Mouse (Mus musculus) CH12.LX (cell line): ENCODE data around the gene Ncan. TPM values are rescaled to one million over a fixed set of nuclear protein-coding genes. Genes with fewer than 3 reads are reported as not detected.

Source experiments
- DNase-seq: peaks from one replicate; pipeline ENCODE4 v3.0.0-alpha.2; 2013; ENCODE audit errors: extremely low read depth
- H3K27ac ChIP-seq: 2 replicates; pipeline ENCODE4 v1.5.1; 2012; ENCODE audit warnings: low read depth, mild to moderate bottlenecking, control low read depth, moderate library complexity; ENCODE audit not compliant: insufficient read depth
- H3K27me3 ChIP-seq: replicated peaks from 2 replicates; pipeline ENCODE3; 2012; ENCODE audit warnings: inconsistent platforms
- H3K36me3 ChIP-seq, 2 experiments: replicated peaks in 1 of 2; 2 replicates each; pipeline versions ENCODE3 to v1.6.1; 2012; ENCODE audit warnings: inconsistent platforms in 1 of 2, low read length in 1 of 2, mild to moderate bottlenecking in 1 of 2, mixed read lengths in 1 of 2, moderate library complexity in 1 of 2; ENCODE audit not compliant: control insufficient read depth in 1 of 2, insufficient read depth in 1 of 2
- H3K4me1 ChIP-seq, 2 experiments: 2 replicates each; pipeline ENCODE4 v1.6.1; 2012; ENCODE audit warnings: inconsistent platforms in 1 of 2, moderate library complexity in 1 of 2; ENCODE audit not compliant: insufficient read depth in 2 of 2, control insufficient read depth in 1 of 2
- H3K4me2 ChIP-seq: 2 replicates; pipeline ENCODE4 v1.6.1; 2012; ENCODE audit warnings: low read depth, mild to moderate bottlenecking, control low read depth; ENCODE audit not compliant: poor library complexity, insufficient read depth, severe bottlenecking
- H3K4me3 ChIP-seq, 3 experiments: fragments of 150-350 bp in 1 of 3; sonication (generic) in 1 of 3; replicated peaks in 1 of 3; 2 replicates each; pipeline versions ENCODE3 to v1.5.1; 2011 to 2012; ENCODE audit warnings: low read depth in 2 of 3, low read length in 2 of 3, mild to moderate bottlenecking in 2 of 3, moderate library complexity in 2 of 3, control low read depth in 1 of 3, improper control_type of control experiment in 1 of 3, inconsistent platforms in 1 of 3, mixed read lengths in 1 of 3; ENCODE audit not compliant: poor library complexity in 1 of 3
- H3K79me2 ChIP-seq: replicated peaks from 2 replicates; pipeline ENCODE4 v1.6.1; 2012; ENCODE audit warnings: mild to moderate bottlenecking, moderate library complexity; ENCODE audit not compliant: control insufficient read depth, poor library complexity, insufficient read depth, severe bottlenecking; ENCODE audit errors: extremely low read depth
- H3K9ac ChIP-seq: 2 replicates; pipeline ENCODE4 v1.6.1; 2012; ENCODE audit warnings: low read depth, mild to moderate bottlenecking, control low read depth, moderate library complexity; ENCODE audit not compliant: insufficient read depth
- H3K9me3 ChIP-seq: replicated peaks from 2 replicates; pipeline ENCODE3; 2012; ENCODE audit warnings: low read length, inconsistent platforms, mixed read lengths
- BHLHE40 ChIP-seq: IDR thresholded peaks from 2 replicates; pipeline ENCODE4 v1.6.1; 2011; ENCODE audit warnings: mild to moderate bottlenecking, low read depth, low read length, improper control_type of control experiment
- CHD1 ChIP-seq: IDR thresholded peaks from 2 replicates; pipeline ENCODE4 v1.6.1; 2012; ENCODE audit warnings: low read depth, low read length, improper control_type of control experiment, inconsistent platforms
- CHD2 ChIP-seq: IDR thresholded peaks from 2 replicates; pipeline ENCODE4 v1.6.1; 2011; ENCODE audit warnings: low read length, improper control_type of control experiment
- CTCF ChIP-seq, 2 experiments: IDR thresholded peaks in 1 of 2; conservative IDR thresholded peaks in 1 of 2; 2 replicates each; pipeline ENCODE4 v1.5.1; 2011 to 2012; ENCODE audit warnings: low read depth in 2 of 2, low read length in 2 of 2, improper control_type of control experiment in 1 of 2, inconsistent platforms in 1 of 2, mild to moderate bottlenecking in 1 of 2, moderate library complexity in 1 of 2
- E2F4 ChIP-seq: IDR thresholded peaks from 2 replicates; pipeline ENCODE4 v1.6.1; 2011; ENCODE audit warnings: low read depth, low read length, improper control_type of control experiment; ENCODE audit not compliant: insufficient replicate concordance
- ELF1 ChIP-seq: IDR thresholded peaks from 2 replicates; pipeline ENCODE4 v1.6.1; 2014; ENCODE audit warnings: low read depth, mild to moderate bottlenecking, inconsistent platforms, low read length, improper control_type of control experiment
- EP300 ChIP-seq: IDR thresholded peaks from 2 replicates; pipeline ENCODE4 v1.6.1; 2011; ENCODE audit warnings: low read length, improper control_type of control experiment
- ETS1 ChIP-seq: conservative IDR thresholded peaks from 2 replicates; pipeline ENCODE4 v1.6.1; 2012; ENCODE audit warnings: low read depth, mild to moderate bottlenecking, inconsistent platforms, low read length, improper control_type of control experiment, moderate library complexity
- GABPA ChIP-seq: IDR thresholded peaks from 2 replicates; pipeline ENCODE4 v1.6.1; 2012; ENCODE audit warnings: low read depth, low read length, improper control_type of control experiment, inconsistent platforms; ENCODE audit not compliant: insufficient replicate concordance
- HCFC1 ChIP-seq: IDR thresholded peaks from 2 replicates; pipeline ENCODE4 v1.6.1; 2012; ENCODE audit warnings: low read depth, mild to moderate bottlenecking, inconsistent platforms, low read length, improper control_type of control experiment
- IRF4 ChIP-seq: IDR thresholded peaks from 2 replicates; pipeline ENCODE4 v1.6.1; 2014; ENCODE audit warnings: low read depth, mild to moderate bottlenecking, inconsistent platforms, low read length, improper control_type of control experiment
- JUN ChIP-seq: IDR thresholded peaks from 2 replicates; pipeline ENCODE4 v1.6.1; 2011; ENCODE audit warnings: low read depth, mild to moderate bottlenecking, low read length, improper control_type of control experiment, moderate library complexity; ENCODE audit not compliant: insufficient read depth
- JUND ChIP-seq: conservative IDR thresholded peaks from 2 replicates; pipeline ENCODE4 v1.6.1; 2011; ENCODE audit warnings: low read depth, low read length, improper control_type of control experiment
- KAT2A ChIP-seq: IDR thresholded peaks from 2 replicates; pipeline ENCODE4 v1.6.1; 2012; ENCODE audit warnings: low read length, improper control_type of control experiment, inconsistent platforms; ENCODE audit not compliant: insufficient replicate concordance
- MAFK ChIP-seq: IDR thresholded peaks from 2 replicates; pipeline ENCODE4 v1.6.1; 2011; ENCODE audit warnings: low read length, improper control_type of control experiment; ENCODE audit not compliant: insufficient replicate concordance
- MAX ChIP-seq: IDR thresholded peaks from 2 replicates; pipeline ENCODE4 v1.6.1; 2011; ENCODE audit warnings: low read length, improper control_type of control experiment
- MAZ ChIP-seq: IDR thresholded peaks from 2 replicates; pipeline ENCODE4 v1.6.1; 2012; ENCODE audit warnings: low read depth, mild to moderate bottlenecking, inconsistent platforms, low read length, improper control_type of control experiment, moderate library complexity
- MEF2A ChIP-seq: IDR thresholded peaks from 2 replicates; pipeline ENCODE4 v1.6.1; 2014; ENCODE audit warnings: low read depth, mild to moderate bottlenecking, inconsistent platforms, low read length, improper control_type of control experiment, borderline replicate concordance
- MXI1 ChIP-seq: IDR thresholded peaks from 2 replicates; pipeline ENCODE4 v1.6.1; 2011; ENCODE audit warnings: mild to moderate bottlenecking, low read depth, low read length, improper control_type of control experiment
- MYC ChIP-seq: IDR thresholded peaks from 2 replicates; pipeline ENCODE4 v1.6.1; 2011; ENCODE audit warnings: low read depth, mild to moderate bottlenecking, improper control_type of control experiment, low read length
- NELFE ChIP-seq: IDR thresholded peaks from 2 replicates; pipeline ENCODE4 v1.6.1; 2011; ENCODE audit warnings: low read depth, low read length, improper control_type of control experiment
- NRF1 ChIP-seq: IDR thresholded peaks from 2 replicates; pipeline ENCODE4 v1.6.1; 2014; ENCODE audit warnings: low read depth, mild to moderate bottlenecking, inconsistent platforms, low read length, improper control_type of control experiment, moderate library complexity
- PAX5 ChIP-seq: IDR thresholded peaks from 2 replicates; pipeline ENCODE4 v1.6.1; 2012; ENCODE audit warnings: low read length, inconsistent platforms, mixed read lengths
- POLR2A ChIP-seq: IDR thresholded peaks from 2 replicates; pipeline ENCODE4 v1.6.1; 2011; ENCODE audit warnings: low read depth, mild to moderate bottlenecking, improper control_type of control experiment, low read length
- POLR2AphosphoS2 ChIP-seq: IDR thresholded peaks from 2 replicates; pipeline ENCODE4 v1.6.1; 2011; ENCODE audit warnings: low read depth, low read length, improper control_type of control experiment
- RAD21 ChIP-seq: IDR thresholded peaks from 2 replicates; pipeline ENCODE4 v1.6.1; 2011; ENCODE audit warnings: low read depth, mild to moderate bottlenecking, low read length, improper control_type of control experiment, moderate library complexity
- RCOR1 ChIP-seq: conservative IDR thresholded peaks from 2 replicates; pipeline ENCODE4 v1.6.1; 2012; ENCODE audit warnings: low read depth, mild to moderate bottlenecking, inconsistent platforms, low read length, improper control_type of control experiment
- SIN3A ChIP-seq: IDR thresholded peaks from 2 replicates; pipeline ENCODE4 v1.6.1; 2012; ENCODE audit warnings: low read length, improper control_type of control experiment, inconsistent platforms
- SMC3 ChIP-seq: IDR thresholded peaks from 2 replicates; pipeline ENCODE4 v1.6.1; 2011; ENCODE audit warnings: low read depth, low read length, improper control_type of control experiment
- TBP ChIP-seq: conservative IDR thresholded peaks from 2 replicates; pipeline ENCODE4 v1.6.1; 2011; ENCODE audit warnings: low read depth, low read length, improper control_type of control experiment
- TCF12 ChIP-seq: IDR thresholded peaks from 2 replicates; pipeline ENCODE4 v1.6.1; 2014; ENCODE audit warnings: low read depth, mild to moderate bottlenecking, inconsistent platforms, low read length, improper control_type of control experiment
- UBTF ChIP-seq: IDR thresholded peaks from 2 replicates; pipeline ENCODE4 v1.6.1; 2012; ENCODE audit warnings: low read depth, mild to moderate bottlenecking, inconsistent platforms, low read length, improper control_type of control experiment, moderate library complexity
- USF1 ChIP-seq: IDR thresholded peaks from 2 replicates; pipeline ENCODE4 v1.6.1; 2014; ENCODE audit warnings: low read depth, mild to moderate bottlenecking, inconsistent platforms, low read length, improper control_type of control experiment
- ZC3H11A ChIP-seq: IDR thresholded peaks from 2 replicates; pipeline ENCODE4 v1.6.1; 2012; ENCODE audit warnings: low read depth, mild to moderate bottlenecking, inconsistent platforms, low read length, improper control_type of control experiment
- ZKSCAN1 ChIP-seq: IDR thresholded peaks from 2 replicates; pipeline ENCODE4 v1.6.1; 2012; ENCODE audit warnings: low read depth, inconsistent platforms, low read length, improper control_type of control experiment, borderline replicate concordance
- ZMIZ1 ChIP-seq: IDR thresholded peaks from 2 replicates; pipeline ENCODE4 v1.6.1; 2012; ENCODE audit warnings: low read depth, mild to moderate bottlenecking, inconsistent platforms, low read length, improper control_type of control experiment
- ZNF384 ChIP-seq: IDR thresholded peaks from 2 replicates; pipeline ENCODE4 v1.6.1; 2012; ENCODE audit warnings: low read depth, low read length, improper control_type of control experiment, inconsistent platforms
- dilution Hi-C: fragments of 300-500 bp; cut with MboI; formaldehyde crosslinking; loops from 2 replicates; pipeline ENCODE4 v1.14.3; 2020; ENCODE audit warnings: low sequenced_read_pairs; ENCODE audit not compliant: extremely low pct_unique_long_range_greater_than_20kb, extremely low pct_ligation_motif_present
- in situ Hi-C: fragments of 300-500 bp; cut with MboI; formaldehyde crosslinking; loops from 3 replicates; pipeline ENCODE4 v1.14.3; 2019; ENCODE audit warnings: low sequenced_read_pairs, low pct_ligation_motif_present, low pct_unique_long_range_greater_than_20kb, mixed read lengths
- polyA plus RNA-seq: library from polyadenylated mRNA; unstranded; fragments of >175 nt; gene quantifications from 2 replicates; pipeline ENCODE4 v1.2.1, GENCODE M21; 2012; ENCODE audit warnings: low read depth; ENCODE audit not compliant: insufficient read length
- total RNA-seq, 2 experiments: library from RNA; depleted of rRNA; stranded (reverse); fragments of 300-350 nt in 1 of 2; fragments of >200 nt in 1 of 2; gene quantifications; 2 replicates each; pipeline ENCODE4 v1.2.3; 2012 to 2014

The Ncan gene
- total and polyA plus RNA-seq, 3 experiments, result 2.1 to 6.0 (median 3.9) TPM

DNA sequence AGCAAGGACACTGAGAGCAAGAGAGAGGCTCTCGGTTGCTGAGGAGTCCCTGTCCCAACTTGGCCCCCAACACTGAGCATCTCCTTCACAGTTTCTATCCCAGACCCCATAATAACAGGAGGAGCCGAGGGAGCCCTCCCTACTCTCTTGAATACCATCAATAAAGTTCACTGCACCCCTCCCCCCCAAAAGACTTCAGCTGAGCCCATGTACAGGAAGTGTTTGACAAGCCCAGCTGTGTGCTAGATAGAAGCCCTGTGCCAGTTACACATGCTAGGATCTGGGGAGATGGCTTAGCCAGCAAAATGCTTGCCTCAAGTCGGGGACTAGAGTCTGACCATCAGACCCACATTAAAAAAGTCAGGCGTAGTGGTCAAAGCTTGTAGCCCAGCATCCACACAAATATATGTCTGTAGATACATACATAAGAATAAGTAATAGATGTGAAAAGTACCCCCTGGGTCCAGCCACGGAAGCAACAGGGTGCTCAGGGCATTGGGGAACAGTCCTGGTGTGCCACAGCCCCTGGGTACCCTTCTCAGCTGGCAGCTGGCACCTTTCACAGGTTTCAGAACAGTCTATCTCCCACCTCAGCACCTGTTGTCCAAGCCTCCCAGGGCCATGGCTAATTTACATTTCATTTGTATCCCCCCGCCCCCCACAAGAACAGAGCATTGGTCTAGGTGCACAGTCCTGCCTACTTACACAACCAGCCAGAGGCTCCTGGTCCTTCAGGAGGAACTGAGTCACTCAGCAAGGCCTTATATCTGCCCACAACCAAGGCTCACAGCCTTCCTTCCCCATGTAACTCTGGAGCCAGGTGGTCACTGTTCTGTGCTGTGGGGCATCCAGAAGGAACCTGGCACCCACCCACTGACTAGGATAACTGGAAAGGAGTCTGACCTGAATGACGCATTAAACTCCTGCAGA is 27.3 kb upstream of the Ncan start:
- no peak overlapping the region for H3K9ac ChIP-seq
- H3K9me3 ChIP-seq, result peaks cover 5% of the 10 kb centered on the region
- H3K4me3 ChIP-seq, result no peak overlapping the region
- H3K27ac ChIP-seq, result peak overlapping the region; percentile 99
- no peaks in the 10 kb centered on the region for H3K27me3 ChIP-seq
- dilution Hi-C loops, result no loop called here
- H3K36me3 ChIP-seq, result peaks cover 26 to 43% of the 10 kb centered on the region in 2 experiments
- H3K4me1 ChIP-seq, result peaks cover 60 to 91% of the 10 kb centered on the region in 2 experiments
- in situ Hi-C loops, result no loop called here
- no peak overlapping the region for H3K4me2 ChIP-seq
- peak; percentile 74 for DNase-seq
- H3K79me2 ChIP-seq, result peaks cover 4% of the 10 kb centered on the region
- TF ChIP-seq BHLHE40, result no peak
- 0 out of 2 replicates have a peak, but pooled peaks have one; percentile 45 for TF ChIP-seq CHD2
- no peak for TF ChIP-seq EP300
- TF ChIP-seq SIN3A, result peak; percentile 60; the same call in 1 of the 2 replicates
- peak; percentile 86 for TF ChIP-seq ZMIZ1
- peak; percentile 68; the same call in 1 of the 2 replicates for TF ChIP-seq IRF4
- 0 out of 2 replicates have a peak, but pooled peaks have one; percentile 1 for TF ChIP-seq NRF1
- TF ChIP-seq SMC3, result 0 out of 2 replicates have a peak, but pooled peaks have one; percentile 6
- 0 out of 2 replicates have a peak, but pooled peaks have one; percentile 1 for TF ChIP-seq CHD1
- no peak for TF ChIP-seq CTCF (conservative IDR thresholded peaks at IDR 0.05 in 1 of 2, IDR thresholded peaks at IDR 0.05 in 1 of 2; ENCODE audit: low read depth in 2 of 2, low read length in 2 of 2)
- no peak for TF ChIP-seq PAX5
- peak; percentile 65; the same call in 1 of the 2 replicates for TF ChIP-seq MEF2A
- TF ChIP-seq JUND, result no peak
- TF ChIP-seq E2F4, result no peak
- TF ChIP-seq POLR2A, result peak; percentile 62
- no peak for TF ChIP-seq ZKSCAN1
- TF ChIP-seq RAD21, result no peak; the same call in 1 of the 2 replicates
- peak; percentile 91 for TF ChIP-seq POLR2AphosphoS2
- TF ChIP-seq MXI1, result no peak
- 0 out of 2 replicates have a peak, but pooled peaks have one; percentile 36 for TF ChIP-seq TBP
- TF ChIP-seq HCFC1, result no peak
- TF ChIP-seq UBTF, result no peak
- TF ChIP-seq ELF1, result peak; percentile 42; the same call in 1 of the 2 replicates
- peak; percentile 60 for TF ChIP-seq ETS1
- no peak for TF ChIP-seq ZC3H11A
- TF ChIP-seq MYC, result no peak
- TF ChIP-seq MAFK, result no peak
- peak; percentile 49; the same call in 1 of the 2 replicates for TF ChIP-seq NELFE
- no peak for TF ChIP-seq GABPA
- TF ChIP-seq TCF12, result peak; percentile 82; the same call in 1 of the 2 replicates
- TF ChIP-seq KAT2A, result no peak
- TF ChIP-seq RCOR1, result no peak
- TF ChIP-seq JUN, result 0 out of 2 replicates have a peak, but pooled peaks have one; percentile 1
- no peak for TF ChIP-seq MAZ
- TF ChIP-seq ZNF384, result no peak
- no peak for TF ChIP-seq USF1
- no peak for TF ChIP-seq MAX
